Mouse (Mus musculus) G1E (cell line): ENCODE measurements around the gene Inpp5a.

Experiments
- CTCF ChIP-seq: IDR thresholded peaks from 2 replicates; pipeline ENCODE4 v1.5.1; 2012; ENCODE audit warnings: low read depth, low read length, inconsistent platforms, mixed read lengths
- GATA1 ChIP-seq: IDR thresholded peaks from 2 replicates; pipeline ENCODE4 v1.6.1; 2012; ENCODE audit warnings: borderline replicate concordance, low read length, inconsistent platforms, mixed read lengths
- GATA2 ChIP-seq: IDR thresholded peaks from 2 replicates; pipeline ENCODE4 v1.6.1; 2012; ENCODE audit warnings: low read depth, low read length, inconsistent platforms, borderline replicate concordance
- POLR2AphosphoS5 ChIP-seq: IDR thresholded peaks from 2 replicates; pipeline ENCODE4 v1.6.1; 2012; ENCODE audit warnings: low read depth, low read length, inconsistent platforms; ENCODE audit not compliant: insufficient replicate concordance
- TAL1 ChIP-seq: conservative IDR thresholded peaks from 2 replicates; pipeline ENCODE4 v1.6.1; 2012; ENCODE audit warnings: low read depth, low read length, inconsistent platforms, mixed read lengths

- no peak for TF ChIP-seq CTCF
- no peak for TF ChIP-seq POLR2AphosphoS5
- TF ChIP-seq GATA1, result no peak
- TF ChIP-seq TAL1, result no peak
- no peak for TF ChIP-seq GATA2
These were observed 12.9 kb downstream of the Inpp5a start for GRCm38 (mm10) chr7:139401791-139402190.
